Mouse (Mus musculus) small intestine, adult 2 months (tissue): ENCODE measurements around the gene Asic2. TPM values are rescaled to one million over a fixed set of nuclear protein-coding genes. Genes with fewer than 3 reads are reported as not detected.

ENCODE experiments used
- H3K27ac ChIP-seq: fragments of 200-500 bp; 2 replicates; pipeline ENCODE4 v1.5.1; 2012; ENCODE audit warnings: low read depth, low read length, control low read depth, inconsistent platforms; ENCODE audit not compliant: insufficient read depth
- H3K27me3 ChIP-seq: fragments of 200-500 bp; 2 replicates; pipeline ENCODE4 v1.6.1; 2012; ENCODE audit warnings: mild to moderate bottlenecking, moderate library complexity, low read length, inconsistent platforms; ENCODE audit not compliant: control insufficient read depth, insufficient read depth
- H3K36me3 ChIP-seq: fragments of 200-500 bp; 2 replicates; pipeline ENCODE4 v1.6.1; 2012; ENCODE audit warnings: mild to moderate bottlenecking, low read length, control low read depth, inconsistent platforms; ENCODE audit not compliant: control insufficient read depth, insufficient read depth
- H3K4me1 ChIP-seq: fragments of 200-500 bp; 2 replicates; pipeline ENCODE4 v1.6.1; 2012; ENCODE audit warnings: low read length, inconsistent platforms, mixed read lengths; ENCODE audit not compliant: control insufficient read depth, insufficient read depth, insufficient read length
- H3K4me3 ChIP-seq: fragments of 200-500 bp; 2 replicates; pipeline ENCODE4 v1.5.1; 2012; ENCODE audit warnings: low read depth, mild to moderate bottlenecking, control low read depth, inconsistent platforms, low read length, moderate library complexity
- CTCF ChIP-seq: fragments of 200-500 bp; IDR thresholded peaks from 2 replicates; pipeline ENCODE4 v1.5.1; 2012; ENCODE audit warnings: low read depth, mild to moderate bottlenecking, control low read depth, inconsistent platforms, low read length, moderate library complexity, mixed read lengths; ENCODE audit not compliant: insufficient replicate concordance, insufficient read length; ENCODE audit errors: extremely low read depth
- POLR2A ChIP-seq: fragments of 200-500 bp; IDR thresholded peaks from 2 replicates; pipeline ENCODE4 v1.6.1; 2012; ENCODE audit warnings: low read depth, mild to moderate bottlenecking, control low read depth, inconsistent platforms, low read length, moderate library complexity
- WGBS: fragments of 180-500 bp; shearing (Covaris S2); methylation state at CpG from one replicate; pipeline ENCODE4 v1.1.7; 2018; 5-methylcytosine and 5-hydroxymethylcytosine counted together
- polyA plus RNA-seq: library from polyadenylated mRNA; depleted of rRNA; stranded (reverse); fragments of >200 nt; gene quantifications from 2 replicates; pipeline ENCODE4 v1.2.3, GENCODE M21; 2012

Asic2 gene
- polyA plus RNA-seq, 1 experiment, result 1.4 TPM

DNA sequence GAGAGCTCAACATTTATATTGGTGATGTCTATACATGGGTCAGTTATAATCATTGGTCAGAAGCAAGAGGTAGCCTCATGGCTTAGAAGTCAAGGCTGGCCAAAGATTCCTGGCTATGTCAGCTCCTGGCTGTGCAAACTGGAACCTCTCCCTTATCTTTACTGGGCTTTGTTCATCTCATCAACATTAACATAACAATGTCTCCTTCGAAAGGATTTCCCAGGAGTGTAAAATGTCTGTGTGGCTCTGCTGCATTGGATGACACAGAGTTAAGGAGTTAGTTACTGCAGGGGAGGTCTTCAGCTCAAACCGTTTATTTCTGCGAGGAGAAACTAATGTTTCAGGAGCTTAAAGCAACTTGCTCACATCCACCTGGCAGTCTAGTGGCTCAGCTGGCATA, 926.6 kb downstream of the Asic2 start:
- Histone ChIP-seq H3K4me3 (no peak overlapping the region), H3K27ac (no peak overlapping the region), H3K36me3 (no peaks in the 10 kb centered on the region), H3K27me3 (no peaks in the 10 kb centered on the region), H3K4me1 (no peaks in the 10 kb centered on the region)
- TF ChIP-seq POLR2A, result no peak
- TF ChIP-seq CTCF, result no peak
- 52% methylated on average over 3 of the region's 3 CpGs for WGBS

DNA sequence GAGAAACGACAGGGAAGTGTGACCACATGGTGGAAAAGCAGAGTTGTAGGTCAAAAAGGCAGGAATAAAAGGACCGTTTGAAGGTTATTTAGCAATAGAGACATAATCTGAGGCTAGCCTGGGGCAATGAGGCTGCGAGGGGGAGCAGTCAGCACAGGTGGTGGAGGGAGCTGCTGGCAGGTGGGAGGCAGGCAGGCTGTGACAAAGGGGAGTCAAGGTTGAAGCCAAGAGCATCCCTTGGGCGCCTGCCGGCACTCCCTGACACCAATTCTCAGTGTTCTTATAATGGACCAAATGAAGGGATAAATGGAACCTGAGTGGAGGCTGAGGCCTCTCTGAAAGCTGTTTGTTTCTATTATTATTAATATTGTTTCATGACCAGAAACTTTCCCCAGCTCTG, 928.3 kb downstream of the Asic2 start:
- Histone ChIP-seq H3K4me1 (no peaks in the 10 kb centered on the region), H3K36me3 (no peaks in the 10 kb centered on the region), H3K27me3 (no peaks in the 10 kb centered on the region), H3K27ac (no peak overlapping the region), H3K4me3 (no peak overlapping the region)
- 67% methylated on average over 5 of the region's 5 CpGs for WGBS
- no peak for TF ChIP-seq POLR2A
- no peak for TF ChIP-seq CTCF

DNA sequence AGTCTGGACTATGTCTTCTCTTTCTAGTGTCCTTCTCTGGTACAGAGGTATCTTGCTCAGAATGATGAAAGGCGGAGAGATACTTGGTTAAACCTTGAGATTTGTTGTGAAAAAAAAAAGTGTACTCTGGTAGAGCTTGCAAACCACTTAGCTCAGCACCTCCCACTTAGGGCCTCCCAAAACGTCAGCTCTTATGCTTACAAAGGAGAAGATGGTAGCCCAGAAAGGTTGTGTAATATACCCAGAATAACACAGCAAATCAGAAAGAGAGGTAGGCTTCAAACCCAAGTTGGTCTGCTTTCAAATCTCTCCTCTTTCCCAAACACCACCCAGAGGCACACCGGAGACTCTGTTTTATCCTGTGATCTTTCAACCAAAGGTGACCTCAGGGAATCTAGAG, 936.1 kb downstream of the Asic2 start:
- TF ChIP-seq POLR2A (no peak), CTCF (no peak)
- H3K27ac ChIP-seq, result no peak overlapping the region
- no peaks in the 10 kb centered on the region for H3K27me3 ChIP-seq
- 74% methylated on average over 3 of the region's 3 CpGs for WGBS
- H3K4me3 ChIP-seq, result no peak overlapping the region
- H3K36me3 ChIP-seq, result no peaks in the 10 kb centered on the region
- no peaks in the 10 kb centered on the region for H3K4me1 ChIP-seq

DNA sequence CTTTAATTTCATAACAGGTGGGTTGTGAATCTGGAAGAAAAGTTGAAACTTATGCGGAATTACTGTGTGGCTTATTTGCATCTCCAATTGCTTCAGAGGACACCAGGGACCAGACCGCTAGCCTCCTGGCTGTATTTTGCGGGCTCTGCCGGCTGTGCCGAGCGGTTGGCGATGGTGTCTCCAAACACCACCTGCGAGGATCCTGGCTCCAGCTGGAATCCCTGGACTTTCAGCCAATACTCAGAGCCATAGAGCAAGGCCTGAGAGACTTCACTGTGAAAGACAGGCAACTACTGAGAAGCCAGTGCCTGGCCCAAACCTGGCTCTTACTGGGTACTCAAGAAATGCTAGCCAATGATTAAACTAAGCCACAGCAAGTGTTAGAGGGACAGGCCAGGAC, 953.5 kb downstream of the Asic2 start:
- Histone ChIP-seq H3K27ac (no peak overlapping the region), H3K4me1 (no peaks in the 10 kb centered on the region), H3K27me3 (no peaks in the 10 kb centered on the region), H3K36me3 (no peaks in the 10 kb centered on the region), H3K4me3 (no peak overlapping the region)
- TF ChIP-seq POLR2A, result no peak
- no peak for TF ChIP-seq CTCF
- WGBS, result 92% methylated on average over 8 of the region's 8 CpGs

DNA sequence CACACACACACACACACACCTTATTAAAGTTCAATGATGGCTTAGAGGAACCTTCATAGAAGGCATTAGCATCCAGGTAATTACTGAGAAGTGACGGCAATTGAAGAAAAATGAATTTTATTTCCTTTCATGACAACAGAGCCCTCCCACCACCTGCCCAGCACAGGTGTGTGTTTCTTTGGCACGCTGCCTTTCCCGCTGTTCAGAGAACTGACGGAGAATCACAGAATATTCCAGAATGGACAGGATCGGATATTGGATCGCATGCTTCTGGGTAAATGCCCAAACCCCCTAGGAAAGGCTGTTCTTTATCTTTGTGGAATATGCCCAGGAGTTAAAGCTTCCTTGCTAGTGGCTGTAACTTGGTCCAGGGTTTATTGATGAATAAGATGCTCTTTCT, 954.8 kb downstream of the Asic2 start:
- no peak overlapping the region for H3K27ac ChIP-seq
- no peak overlapping the region for H3K4me3 ChIP-seq
- TF ChIP-seq POLR2A, result no peak
- no peak for TF ChIP-seq CTCF
- no peaks in the 10 kb centered on the region for H3K4me1 ChIP-seq
- 90% methylated on average over 6 of the region's 6 CpGs for WGBS
- no peaks in the 10 kb centered on the region for H3K36me3 ChIP-seq
- H3K27me3 ChIP-seq, result no peaks in the 10 kb centered on the region

DNA sequence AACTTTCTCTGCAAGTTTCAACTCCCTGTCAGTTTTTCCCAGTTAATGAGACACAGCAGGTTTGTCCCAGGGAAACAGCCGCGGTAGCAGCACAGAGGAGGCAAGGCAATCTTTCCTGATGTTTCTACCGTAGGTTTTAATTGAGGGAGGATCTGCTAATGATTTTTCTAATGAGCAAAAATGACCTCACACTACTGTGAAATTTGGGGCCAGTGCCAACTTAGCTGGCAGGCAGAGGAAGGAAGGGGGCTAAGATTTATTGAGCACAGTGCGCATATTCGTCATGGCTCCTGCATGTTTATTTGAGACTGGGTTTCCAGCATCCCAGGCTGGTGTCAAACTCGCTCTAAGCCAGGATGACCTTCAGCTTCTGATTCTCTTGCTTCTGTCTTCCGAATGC, 957.5 kb downstream of the Asic2 start:
- H3K36me3 ChIP-seq, result no peaks in the 10 kb centered on the region
- no peaks in the 10 kb centered on the region for H3K4me1 ChIP-seq
- H3K4me3 ChIP-seq, result no peak overlapping the region
- TF ChIP-seq POLR2A, result no peak
- TF ChIP-seq CTCF, result no peak
- no peak overlapping the region for H3K27ac ChIP-seq
- no peaks in the 10 kb centered on the region for H3K27me3 ChIP-seq
- 75% methylated on average over 7 of the region's 7 CpGs for WGBS

DNA sequence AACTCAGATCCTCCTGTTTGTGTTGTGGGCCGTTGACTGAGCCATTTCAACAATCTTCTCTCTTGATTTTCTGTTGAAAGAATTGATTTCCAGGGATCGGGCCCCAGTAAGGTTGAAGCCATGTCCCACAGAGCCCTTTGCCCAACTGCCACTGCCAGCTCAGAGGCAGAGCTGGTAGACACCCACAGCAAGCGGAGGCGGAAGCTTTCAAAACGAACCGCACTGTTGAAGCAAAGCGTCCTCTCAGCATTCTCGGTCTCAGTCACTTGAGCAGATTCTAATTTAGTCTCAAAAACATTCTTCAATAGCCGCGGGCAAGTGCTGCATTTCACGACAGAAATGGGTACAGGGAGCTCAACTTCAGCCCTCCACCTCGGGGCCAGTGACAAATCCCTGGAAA, 958.9 kb downstream of the Asic2 start:
- Histone ChIP-seq H3K27ac (no peak overlapping the region), H3K4me3 (no peak overlapping the region), H3K27me3 (no peaks in the 10 kb centered on the region), H3K36me3 (no peaks in the 10 kb centered on the region), H3K4me1 (no peaks in the 10 kb centered on the region)
- WGBS, result 86% methylated on average over 12 of the region's 12 CpGs
- no peak for TF ChIP-seq POLR2A
- TF ChIP-seq CTCF, result no peak

DNA sequence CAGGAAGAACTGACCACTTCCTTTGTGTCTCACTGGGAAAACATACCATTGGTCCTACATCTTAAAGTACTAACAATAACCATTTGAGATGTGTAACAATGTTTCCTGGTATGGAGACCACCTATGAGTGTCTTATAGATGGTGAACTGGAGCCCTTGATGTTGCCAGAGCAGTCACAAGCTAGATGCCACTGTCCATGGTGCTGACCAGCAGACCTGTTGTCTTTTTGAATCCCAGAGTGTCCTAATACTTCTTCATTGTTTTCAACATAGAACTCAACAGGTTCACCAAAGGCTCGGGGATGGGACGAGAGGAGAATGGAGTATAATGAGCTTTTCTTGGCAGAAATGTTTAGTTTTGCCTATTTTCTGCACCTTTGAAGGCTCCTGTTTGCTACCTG, 962.4 kb downstream of the Asic2 start:
- WGBS, result 68% methylated on average over 2 of the region's 2 CpGs
- Histone ChIP-seq H3K27ac (no peak overlapping the region), H3K4me3 (no peak overlapping the region), H3K4me1 (no peaks in the 10 kb centered on the region), H3K36me3 (no peaks in the 10 kb centered on the region), H3K27me3 (no peaks in the 10 kb centered on the region)
- TF ChIP-seq CTCF, result no peak
- TF ChIP-seq POLR2A, result no peak
